Mouse (Mus musculus): ENCODE measurements around the gene Prap1.

DNA sequence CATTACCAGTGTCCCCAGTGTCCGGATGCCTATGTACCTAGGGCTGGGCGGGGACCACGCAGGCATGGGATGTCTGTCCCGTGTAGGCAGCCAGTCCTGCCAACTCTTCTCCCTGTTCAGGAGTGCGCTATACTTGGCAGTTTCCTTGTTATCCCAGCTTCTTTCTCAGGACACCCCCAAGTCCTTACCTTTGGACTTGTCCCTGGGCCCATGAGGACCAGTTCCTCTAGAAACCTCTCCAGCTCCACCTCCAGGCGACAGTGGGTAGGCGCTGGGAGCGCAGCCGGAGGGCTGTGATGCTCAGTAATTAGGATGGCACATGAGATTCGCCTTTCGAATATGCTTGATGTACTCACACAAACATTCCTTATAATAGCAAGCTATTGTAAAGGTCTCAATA, 30.9 kb upstream of the Prap1 start:
- no peak for TF ChIP-seq CTCF (IDR thresholded peaks at IDR 0.05; ENCODE audit: low read depth, low read length)
- TF ChIP-seq POLR2A (IDR thresholded peaks at IDR 0.05; ENCODE audit: borderline replicate concordance, low read depth, low read length): no peak

All from bone marrow macrophage, adult 2 months (primary cell).